Mouse (Mus musculus) small intestine, adult 2 months (tissue): ENCODE measurements at regions not wholly inside any gene's neighbourhood (a gene's known extent, or its start where the extent isn't known, plus 50 kb on each side); places are given as distances from the start of the nearest gene placed in this dataset.

Experiments
- CTCF ChIP-seq: fragments of 200-500 bp; IDR thresholded peaks from 2 replicates; pipeline ENCODE4 v1.5.1; 2012; ENCODE audit warnings: low read depth, mild to moderate bottlenecking, control low read depth, inconsistent platforms, low read length, moderate library complexity, mixed read lengths; ENCODE audit not compliant: insufficient replicate concordance, insufficient read length; ENCODE audit errors: extremely low read depth
- POLR2A ChIP-seq: fragments of 200-500 bp; IDR thresholded peaks from 2 replicates; pipeline ENCODE4 v1.6.1; 2012; ENCODE audit warnings: low read depth, mild to moderate bottlenecking, control low read depth, inconsistent platforms, low read length, moderate library complexity

DNA sequence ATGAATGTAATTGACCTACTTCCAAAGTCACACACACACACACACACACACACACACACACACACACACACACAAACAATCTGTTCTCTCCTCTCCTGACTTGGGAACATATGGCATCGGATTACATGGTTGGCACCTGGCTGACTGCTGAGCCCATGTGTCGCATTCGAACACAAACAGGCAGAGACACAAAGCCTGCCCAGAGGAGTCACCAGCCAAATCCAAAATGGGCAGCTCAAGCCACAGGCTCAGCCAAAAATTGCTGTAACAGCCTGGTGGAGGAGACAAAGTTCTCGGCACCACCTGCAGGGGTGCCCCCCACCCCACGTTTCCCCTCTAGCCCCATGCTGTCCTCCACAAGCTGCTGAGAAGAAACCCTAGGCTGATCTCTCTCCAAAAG, 379.7 kb upstream of the Clint1 start:
- TF ChIP-seq CTCF (no peak), POLR2A (no peak)
